Comparison of ENCODE assay signal across 9 mouse cellular contexts in genomic region chr3:3308461-3308860, GRCm38 (mm10).
DNase-seq lines count a peak whose midpoint lies in the region; ATAC-seq lines count a peak whose summit lies in the region.
"Had no signal": no experiment of that assay in that cellular context is flagged by ENCODE, and none has a peak within 500 bp of the region (broad histone marks: within the 10 kb centered on the region; RNA-seq: fewer than 3 reads in every experiment).

No protein-coding gene starts in this region.

- H3K27ac ChIP-seq in forebrain, embryonic 12.5 days, result no peak overlapping the region
- no peak overlapping the region for H3K27ac ChIP-seq in forebrain, embryonic 11.5 days (ENCODE audit: low read depth, low read length)
- no peak overlapping the region for H3K27ac ChIP-seq in hindbrain, embryonic 14.5 days
- no peak overlapping the region for H3K27ac ChIP-seq in neural tube, embryonic 15.5 days (replicated peaks)
- H3K27ac ChIP-seq: limb, embryonic 15.5 days had no signal

- no peak for DNase-seq in forebrain, embryonic 11.5 days (ENCODE audit: low spot score)
- DNase-seq in hindbrain, embryonic 14.5 days (ENCODE audit: low spot score), result no peak
- DNase-seq in adrenal gland, postnatal 14 days, result no peak
- DNase-seq in cerebellum, postnatal 36 days, result no peak

- WGBS in forebrain, embryonic 12.5 days, result 68% methylated on average over 14 of the region's 14 CpGs
- WGBS in forebrain, embryonic 11.5 days, result 64% methylated on average over 14 of the region's 14 CpGs
- WGBS in hindbrain, embryonic 14.5 days, result 62% methylated on average over 14 of the region's 14 CpGs
- WGBS in neural tube, embryonic 15.5 days, result 70% methylated on average over 14 of the region's 14 CpGs

- H3K9ac ChIP-seq in forebrain, embryonic 12.5 days, result no peak overlapping the region
- H3K9ac ChIP-seq in forebrain, embryonic 11.5 days (ENCODE audit: low read length), result no peak overlapping the region
- no peak overlapping the region for H3K9ac ChIP-seq in hindbrain, embryonic 14.5 days
- H3K9ac ChIP-seq in neural tube, embryonic 15.5 days (replicated peaks), result no peak overlapping the region
- H3K9ac ChIP-seq: limb, embryonic 15.5 days had no signal

- H3K27me3 ChIP-seq in forebrain, embryonic 12.5 days, result no peaks in the 10 kb centered on the region
- no peaks in the 10 kb centered on the region for H3K27me3 ChIP-seq in forebrain, embryonic 11.5 days (ENCODE audit: control insufficient read depth, insufficient read depth, low read length)
- no peaks in the 10 kb centered on the region for H3K27me3 ChIP-seq in megakaryocyte, embryonic 14.5 days (replicated peaks)
- no peaks in the 10 kb centered on the region for H3K27me3 ChIP-seq in hindbrain, embryonic 14.5 days (ENCODE audit: control insufficient read depth, insufficient read depth, low read length)
- H3K27me3 ChIP-seq in neural tube, embryonic 15.5 days (replicated peaks), result no peaks in the 10 kb centered on the region
- H3K27me3 ChIP-seq: limb, embryonic 15.5 days had no signal

- no peaks in the 10 kb centered on the region for H3K36me3 ChIP-seq in forebrain, embryonic 12.5 days (replicated peaks)
- H3K36me3 ChIP-seq in forebrain, embryonic 11.5 days (ENCODE audit: control insufficient read depth, insufficient read depth, low read length), result no peaks in the 10 kb centered on the region
- no peaks in the 10 kb centered on the region for H3K36me3 ChIP-seq in megakaryocyte, embryonic 14.5 days (replicated peaks; ENCODE audit: low read length)
- H3K36me3 ChIP-seq in hindbrain, embryonic 14.5 days (replicated peaks; ENCODE audit: control insufficient read depth, insufficient read depth), result no peaks in the 10 kb centered on the region
- H3K36me3 ChIP-seq in neural tube, embryonic 15.5 days, result no peaks in the 10 kb centered on the region
- H3K36me3 ChIP-seq: limb, embryonic 15.5 days had no signal

- peaks cover 22% of the 10 kb centered on the region for H3K9me3 ChIP-seq in forebrain, embryonic 12.5 days
- no peaks in the 10 kb centered on the region for H3K9me3 ChIP-seq in forebrain, embryonic 11.5 days (ENCODE audit: control insufficient read depth, low read length)
- peaks cover 11% of the 10 kb centered on the region; the same call in 1 of the 2 replicates for H3K9me3 ChIP-seq in megakaryocyte, embryonic 14.5 days
- H3K9me3 ChIP-seq in hindbrain, embryonic 14.5 days (ENCODE audit: control insufficient read depth, low read length), result no peaks in the 10 kb centered on the region
- peaks cover 4% of the 10 kb centered on the region; the same call in 1 of the 2 replicates for H3K9me3 ChIP-seq in neural tube, embryonic 15.5 days (replicated peaks)
- H3K9me3 ChIP-seq: limb, embryonic 15.5 days had no signal

- ATAC-seq in forebrain, embryonic 12.5 days (ENCODE audit: low FRiP score), result no peak
- no peak for ATAC-seq in forebrain, embryonic 11.5 days (replicated peaks; ENCODE audit: low FRiP score)
- ATAC-seq in megakaryocyte, adult 5-6 weeks (ENCODE audit: poor library complexity, severe bottlenecking), result no peak
- ATAC-seq in hindbrain, embryonic 14.5 days (ENCODE audit: low FRiP score), result no peak
- ATAC-seq in neural tube, embryonic 15.5 days (ENCODE audit: low FRiP score), result no peak

- H3K4me1 ChIP-seq in forebrain, embryonic 12.5 days, result no peaks in the 10 kb centered on the region
- H3K4me1 ChIP-seq in forebrain, embryonic 11.5 days (replicated peaks; ENCODE audit: control insufficient read depth, insufficient read depth, low read length), result no peaks in the 10 kb centered on the region
- H3K4me1 ChIP-seq in megakaryocyte, embryonic 14.5 days, result no peaks in the 10 kb centered on the region
- H3K4me1 ChIP-seq in hindbrain, embryonic 14.5 days (replicated peaks; ENCODE audit: control insufficient read depth, insufficient read depth, low read length), result no peaks in the 10 kb centered on the region
- no peaks in the 10 kb centered on the region for H3K4me1 ChIP-seq in neural tube, embryonic 15.5 days
- H3K4me1 ChIP-seq: limb, embryonic 15.5 days had no signal

- peak overlapping the region; percentile 21 for H3K4me2 ChIP-seq in forebrain, embryonic 12.5 days
- H3K4me2 ChIP-seq in forebrain, embryonic 11.5 days (ENCODE audit: low read depth, low read length, severe bottlenecking), result no peak overlapping the region
- H3K4me2 ChIP-seq in hindbrain, embryonic 14.5 days (replicated peaks), result peak overlapping the region; percentile 39
- H3K4me2 ChIP-seq in neural tube, embryonic 15.5 days, result peak overlapping the region; percentile 29; the same call in 1 of the 2 replicates
- H3K4me2 ChIP-seq: limb, embryonic 15.5 days had no signal

- H3K4me3 ChIP-seq in forebrain, embryonic 12.5 days (replicated peaks), result peak overlapping the region; percentile 10; the same call in 1 of the 2 replicates
- H3K4me3 ChIP-seq in forebrain, embryonic 11.5 days (ENCODE audit: low read depth, low read length), result no peak overlapping the region
- H3K4me3 ChIP-seq in megakaryocyte, embryonic 14.5 days (replicated peaks), result peak overlapping the region; percentile 23
- H3K4me3 ChIP-seq in hindbrain, embryonic 14.5 days (replicated peaks; ENCODE audit: low read length), result peak overlapping the region; percentile 17
- no peak overlapping the region for H3K4me3 ChIP-seq in neural tube, embryonic 15.5 days (replicated peaks)
- H3K4me3 ChIP-seq: limb, embryonic 15.5 days had no signal

Comparison
In these comparisons a context has a peak if more than half of its experiments do, and no peak if none do; other contexts are left out.
1. H3K4me3 ChIP-seq: peak in forebrain, embryonic 12.5 days (single experiment), megakaryocyte, embryonic 14.5 days (single experiment) and hindbrain, embryonic 14.5 days (single experiment); none in forebrain, embryonic 11.5 days (single experiment) and neural tube, embryonic 15.5 days (single experiment).